Mouse (Mus musculus) intestine, embryonic 16.5 days (tissue): ENCODE data around the gene Nfatc2. TPM values are rescaled to one million over a fixed set of nuclear protein-coding genes. Genes with fewer than 3 reads are reported as not detected.

Source experiments
- ATAC-seq: fragments of 200-750 bp; cut with Nextera tagmentation; 2 replicates; pipeline ENCODE4 v1.8.0; 2017; ENCODE audit warnings: moderate TSS enrichment, moderate library complexity
- H3K27ac ChIP-seq: fragments of 300-500 bp; sonication (generic); 2 replicates; pipeline ENCODE4 v1.5.1; 2014; ENCODE audit warnings: mild to moderate bottlenecking, low read length
- H3K27me3 ChIP-seq: fragments of 300-500 bp; sonication (generic); replicated peaks from 2 replicates; pipeline ENCODE4 v1.6.1; 2014; ENCODE audit warnings: low read length, control low read depth, mixed read lengths; ENCODE audit not compliant: control insufficient read depth, insufficient read depth
- H3K36me3 ChIP-seq: fragments of 300-500 bp; sonication (generic); 2 replicates; pipeline ENCODE4 v1.6.1; 2014; ENCODE audit warnings: low read length, control low read depth; ENCODE audit not compliant: control insufficient read depth, insufficient read depth
- H3K4me1 ChIP-seq: fragments of 300-500 bp; sonication (generic); 2 replicates; pipeline ENCODE4 v1.6.1; 2014; ENCODE audit warnings: low read length, control low read depth, mixed read lengths; ENCODE audit not compliant: control insufficient read depth, insufficient read depth
- H3K4me2 ChIP-seq: fragments of 300-500 bp; sonication (generic); 2 replicates; pipeline ENCODE4 v1.6.1; 2014; ENCODE audit warnings: low read depth, low read length, control low read depth
- H3K4me3 ChIP-seq: fragments of 300-500 bp; sonication (generic); 2 replicates; pipeline ENCODE4 v1.5.1; 2014; ENCODE audit warnings: mild to moderate bottlenecking, low read length
- H3K9ac ChIP-seq: fragments of 300-500 bp; sonication (generic); 2 replicates; pipeline ENCODE4 v1.6.1; 2014; ENCODE audit warnings: low read depth, low read length
- H3K9me3 ChIP-seq: fragments of 300-500 bp; sonication (generic); 2 replicates; pipeline ENCODE4 v1.6.1; 2016; ENCODE audit warnings: low read length, control low read depth; ENCODE audit not compliant: control insufficient read depth
- WGBS: fragments of 180-500 bp; shearing (Covaris S2); extraction: QIAGEN DNeasy Blood & Tissue Kit; methylation state at CpG from one replicate; pipeline ENCODE4 v1.1.7; 2014; 5-methylcytosine and 5-hydroxymethylcytosine counted together
- polyA plus RNA-seq: library from polyadenylated mRNA; unstranded; fragments of >200 nt; fragmentation: Nextera tagmentation; extraction: Ambion mirVana; gene quantifications from 2 replicates; pipeline ENCODE4 v1.2.1, GENCODE M21; 2015

Gene Nfatc2
- polyA plus RNA-seq, 1 experiment from 2014 or later = 1.6 TPM

DNA sequence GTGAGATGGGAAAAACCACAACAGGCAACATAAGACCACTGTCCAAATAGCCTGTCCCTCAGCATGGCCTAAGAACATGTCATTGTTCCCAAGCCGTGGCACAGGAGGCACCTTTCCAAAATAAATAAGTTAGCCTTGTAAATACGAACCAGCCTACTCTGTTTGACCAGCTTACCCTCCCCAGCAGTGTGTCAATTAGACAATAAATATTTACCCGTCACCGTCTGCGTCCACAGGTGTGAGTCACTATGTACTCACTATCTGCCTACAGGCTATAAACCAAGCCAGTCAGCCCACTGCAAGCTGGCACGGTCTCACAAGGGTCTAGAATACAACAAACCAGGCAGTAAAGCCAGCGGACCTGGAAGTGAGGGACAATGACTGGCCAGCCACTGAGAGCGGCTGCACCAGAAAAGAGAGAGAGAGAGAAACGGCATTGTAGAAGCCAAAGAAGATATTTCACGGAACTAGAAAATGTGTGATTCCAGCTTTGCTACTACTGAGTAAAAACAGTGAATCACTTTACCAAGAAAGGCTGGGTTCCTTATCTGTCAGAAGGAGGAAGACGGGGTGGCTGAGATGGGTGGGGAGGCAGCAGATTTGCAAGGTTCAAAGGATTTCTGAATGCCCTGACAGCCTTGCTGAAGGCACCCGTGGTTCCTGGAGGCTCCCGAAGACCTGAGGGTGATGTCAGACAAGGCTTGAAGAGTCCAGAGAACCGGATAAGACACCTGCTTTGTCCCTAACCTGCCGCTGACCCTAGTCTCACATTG lies 69.2 kb downstream of the Nfatc2 start:
- H3K4me3 ChIP-seq = 0 out of 2 replicates have a peak overlapping the region, but pooled peaks have one; percentile 11
- H3K36me3 ChIP-seq = no peaks in the 10 kb centered on the region
- no peak overlapping the region for H3K9ac ChIP-seq
- peaks cover 23% of the 10 kb centered on the region for H3K4me1 ChIP-seq
- ATAC-seq = peak; percentile 84
- peak overlapping the region; percentile 47 for H3K27ac ChIP-seq
- H3K4me2 ChIP-seq = peak overlapping the region; percentile 27
- 40% methylated on average over 15 of the region's 15 CpGs for WGBS
- no peaks in the 10 kb centered on the region for H3K9me3 ChIP-seq
- no peaks in the 10 kb centered on the region for H3K27me3 ChIP-seq

DNA sequence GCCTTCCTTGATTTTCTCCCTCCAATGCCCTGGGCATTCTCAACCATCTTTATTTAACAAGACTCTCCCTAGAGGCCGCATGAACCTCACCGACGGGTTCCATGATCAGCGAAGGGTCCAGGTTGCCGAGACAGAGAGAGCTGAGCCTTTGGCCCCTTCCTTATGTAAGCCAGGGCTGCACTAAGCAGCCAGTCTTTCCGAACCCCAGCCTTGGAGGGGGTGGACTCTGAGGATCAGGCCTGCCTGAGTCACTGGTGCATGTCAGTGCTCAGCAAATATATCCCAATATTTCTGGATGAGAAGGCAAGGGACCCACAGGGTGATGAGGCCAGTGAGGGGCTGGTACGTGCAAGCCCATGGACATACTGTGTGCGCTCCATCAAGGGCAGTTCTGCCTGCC lies 72.9 kb downstream of the Nfatc2 start:
- no peaks in the 10 kb centered on the region for H3K36me3 ChIP-seq
- no peak overlapping the region for H3K27ac ChIP-seq
- H3K4me2 ChIP-seq = no peak overlapping the region
- H3K27me3 ChIP-seq = no peaks in the 10 kb centered on the region
- H3K4me1 ChIP-seq = peaks cover 43% of the 10 kb centered on the region
- ATAC-seq = no peak
- 86% methylated on average over 8 of the region's 8 CpGs for WGBS
- no peak overlapping the region for H3K4me3 ChIP-seq
- no peaks in the 10 kb centered on the region for H3K9me3 ChIP-seq
- no peak overlapping the region for H3K9ac ChIP-seq

DNA sequence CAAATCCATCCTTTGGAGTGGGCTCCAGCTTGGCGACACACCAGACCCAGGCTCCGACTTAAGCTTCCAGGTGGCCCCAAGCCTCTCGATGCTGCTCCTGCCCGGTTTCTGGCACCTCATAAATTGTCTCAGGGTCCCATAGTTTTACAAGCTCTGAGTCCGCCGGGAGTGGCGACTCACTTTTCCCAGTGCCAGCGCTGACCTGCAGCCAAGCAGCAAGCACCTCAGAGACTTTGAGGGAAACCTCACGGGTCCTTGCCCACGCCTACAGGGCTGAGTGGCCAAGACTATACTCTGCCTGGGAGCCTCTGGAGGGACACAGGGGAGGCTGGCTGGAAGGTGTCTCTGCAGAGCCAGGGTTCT lies 74.0 kb downstream of the Nfatc2 start:
- ATAC-seq = no peak
- Histone ChIP-seq H3K4me1 (peaks cover 36% of the 10 kb centered on the region), H3K4me3 (no peak overlapping the region), H3K9ac (0 out of 2 replicates have a peak overlapping the region, but pooled peaks have one; percentile 33), H3K27me3 (no peaks in the 10 kb centered on the region), H3K4me2 (no peak overlapping the region), H3K27ac (no peak overlapping the region), H3K9me3 (no peaks in the 10 kb centered on the region), H3K36me3 (no peaks in the 10 kb centered on the region)
- WGBS = 77% methylated on average over 10 of the region's 10 CpGs

DNA sequence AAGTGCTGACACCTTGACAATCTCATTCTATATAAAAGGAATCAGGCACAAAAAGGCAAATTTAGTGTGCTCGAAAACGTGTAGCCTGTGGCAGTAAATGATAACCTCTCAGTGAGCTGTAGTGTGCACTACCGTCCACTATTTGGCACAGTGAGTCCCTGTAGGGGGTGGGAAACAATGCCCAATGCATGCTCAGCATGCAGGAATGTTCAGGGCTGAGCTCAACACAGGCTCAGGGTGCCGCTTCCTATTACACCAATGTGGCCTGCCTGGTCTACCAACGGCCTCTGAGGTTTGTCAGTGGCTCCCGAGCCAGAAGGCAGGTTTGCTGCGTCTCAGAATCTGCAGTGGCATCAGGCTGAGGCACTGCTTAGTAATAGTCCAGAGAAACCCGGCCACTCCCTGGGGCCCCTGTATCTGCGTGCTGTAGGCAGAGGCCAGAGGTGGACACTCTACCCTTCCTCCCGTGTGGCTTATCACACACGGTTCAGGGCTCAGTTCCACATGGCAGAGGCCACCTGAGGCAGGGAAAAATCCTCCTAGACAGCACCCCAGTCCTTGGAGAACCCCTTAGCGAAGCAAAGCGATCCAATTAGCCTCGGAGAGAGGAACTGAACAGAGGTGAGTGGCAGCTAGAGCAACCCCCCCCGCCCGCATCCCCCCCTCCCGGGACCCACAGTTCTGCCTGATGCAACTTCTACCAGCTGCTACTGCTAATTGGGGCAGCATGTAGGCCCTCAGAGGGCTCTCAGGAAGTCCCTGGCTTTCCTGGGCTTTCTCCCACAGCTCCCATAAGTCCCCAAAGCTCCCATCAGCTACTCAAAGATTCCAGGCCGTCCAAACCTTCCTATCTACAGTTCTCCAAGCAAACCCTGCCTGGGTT lies 74.7 kb downstream of the Nfatc2 start:
- Histone ChIP-seq H3K27me3 (no peaks in the 10 kb centered on the region), H3K36me3 (no peaks in the 10 kb centered on the region)
- 82% methylated on average over 18 of the region's 18 CpGs for WGBS

DNA sequence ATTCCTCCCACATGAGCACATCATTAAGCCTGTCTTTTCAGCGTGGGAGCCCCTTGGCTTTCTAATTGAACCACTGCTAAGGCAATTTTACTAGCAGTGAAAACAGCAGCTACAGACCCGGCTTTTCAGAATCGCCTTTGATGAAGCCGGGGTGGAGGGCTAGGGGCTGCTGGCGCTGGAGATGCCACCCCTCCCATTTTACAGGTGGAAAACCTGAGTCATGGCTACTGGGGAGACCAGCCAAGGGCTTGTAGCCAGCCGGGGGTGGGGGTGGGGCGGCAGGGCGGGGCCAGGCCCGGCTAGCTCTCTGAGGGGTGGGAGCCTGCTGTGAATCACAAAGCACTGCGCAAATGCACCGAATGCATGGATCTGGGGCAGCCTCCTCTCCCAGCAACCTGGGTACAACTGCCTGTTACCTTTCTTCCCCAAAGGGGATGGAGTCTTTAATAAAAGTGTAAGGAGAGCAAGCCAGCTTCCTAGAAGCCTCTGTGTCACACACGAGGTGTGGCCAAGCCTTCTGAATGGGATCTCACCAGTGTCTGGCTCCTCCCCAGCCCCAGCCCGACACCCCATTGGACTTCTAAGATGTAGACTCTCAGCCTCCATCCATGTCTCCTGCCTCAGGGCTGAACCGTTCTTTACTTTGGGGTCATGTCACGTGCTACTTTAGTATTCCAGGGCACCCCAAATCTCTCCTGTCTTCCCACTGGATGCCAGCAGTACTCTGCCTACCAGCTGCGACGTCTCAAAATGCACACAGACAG lies 75.9 kb downstream of the Nfatc2 start:
- no peaks in the 10 kb centered on the region for H3K36me3 ChIP-seq
- 12% methylated on average over 17 of the region's 17 CpGs for WGBS

More for the DNA sequence above, 74.7 kb downstream of the Nfatc2 start:
- Histone ChIP-seq H3K9me3 (no peaks in the 10 kb centered on the region), H3K4me2 (no peak overlapping the region), H3K9ac (no peak overlapping the region), H3K4me1 (peaks cover 34% of the 10 kb centered on the region), H3K4me3 (no peak overlapping the region), H3K27ac (no peak overlapping the region)
- ATAC-seq = peak; percentile 28; the same call in 1 of the 2 replicates

DNA sequence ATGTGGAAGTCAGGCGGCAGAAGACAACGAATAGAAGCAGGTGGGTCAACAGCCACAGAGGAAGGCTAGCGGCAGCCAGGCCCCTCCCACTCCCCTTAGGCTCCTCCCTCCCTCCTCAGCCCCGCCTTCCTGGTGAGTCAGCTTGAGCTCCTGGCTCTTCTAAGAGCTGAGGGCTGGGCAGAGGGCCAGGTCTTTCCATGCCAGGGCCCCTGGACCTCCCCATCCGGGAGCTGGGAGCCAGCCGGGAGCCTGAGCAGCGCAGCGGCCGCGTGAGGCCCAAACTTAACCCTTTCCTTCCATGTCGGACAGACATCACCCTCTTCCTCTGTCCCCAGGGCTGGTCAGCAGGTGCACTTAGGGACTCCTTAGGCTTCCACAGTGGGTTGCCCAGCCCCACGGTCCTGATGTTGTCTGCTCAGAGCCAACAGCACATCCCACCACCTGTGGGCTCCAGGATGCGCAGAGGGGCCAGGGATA lies 76.5 kb downstream of the Nfatc2 start:
- WGBS = 2% methylated on average over 13 of the region's 13 CpGs

More for the DNA sequence above, 75.9 kb downstream of the Nfatc2 start:
- H3K4me2 ChIP-seq = peak overlapping the region; percentile 68
- no peaks in the 10 kb centered on the region for H3K27me3 ChIP-seq
- H3K9ac ChIP-seq = peak overlapping the region; percentile 53
- no peaks in the 10 kb centered on the region for H3K9me3 ChIP-seq
- peak overlapping the region; percentile 36 for H3K4me3 ChIP-seq
- peaks cover 29% of the 10 kb centered on the region for H3K4me1 ChIP-seq
- ATAC-seq = no peak; the same call in 1 of the 2 replicates
- peak overlapping the region; percentile 46 for H3K27ac ChIP-seq

DNA sequence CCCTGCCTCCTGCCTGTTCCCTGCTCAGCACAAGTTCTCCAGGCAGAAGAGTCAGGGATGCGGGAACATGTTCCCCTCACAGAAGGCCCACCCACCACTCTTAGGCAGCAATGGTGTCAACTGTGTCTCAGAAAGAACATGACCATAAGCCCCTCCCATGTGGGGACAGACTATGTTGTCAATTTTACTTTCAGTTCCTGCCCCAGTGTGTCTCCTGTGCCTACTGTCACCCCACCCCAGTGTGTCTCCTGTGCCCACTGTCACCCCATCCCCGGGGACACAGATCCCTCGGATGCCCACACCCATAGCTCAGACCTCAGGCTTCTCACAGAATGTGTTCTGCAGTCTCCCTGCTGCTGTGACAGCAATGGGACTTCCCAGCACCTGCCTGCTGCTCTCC lies 79.2 kb downstream of the Nfatc2 start:
- peaks cover 23% of the 10 kb centered on the region for H3K4me1 ChIP-seq
- H3K4me3 ChIP-seq = no peak overlapping the region
- H3K36me3 ChIP-seq = no peaks in the 10 kb centered on the region
- no peaks in the 10 kb centered on the region for H3K9me3 ChIP-seq
- H3K4me2 ChIP-seq = no peak overlapping the region
- ATAC-seq = no peak
- no peak overlapping the region for H3K9ac ChIP-seq
- H3K27ac ChIP-seq = no peak overlapping the region
- H3K27me3 ChIP-seq = no peaks in the 10 kb centered on the region
- 78% methylated on average over 3 of the region's 3 CpGs for WGBS

More for the DNA sequence above, 76.5 kb downstream of the Nfatc2 start:
- Histone ChIP-seq H3K9ac (peak overlapping the region; percentile 53), H3K9me3 (no peaks in the 10 kb centered on the region), H3K27ac (peak overlapping the region; percentile 46), H3K4me3 (peak overlapping the region; percentile 36), H3K27me3 (no peaks in the 10 kb centered on the region), H3K4me1 (peaks cover 29% of the 10 kb centered on the region), H3K4me2 (peak overlapping the region; percentile 68), H3K36me3 (no peaks in the 10 kb centered on the region)
- peak; percentile 91 for ATAC-seq

DNA sequence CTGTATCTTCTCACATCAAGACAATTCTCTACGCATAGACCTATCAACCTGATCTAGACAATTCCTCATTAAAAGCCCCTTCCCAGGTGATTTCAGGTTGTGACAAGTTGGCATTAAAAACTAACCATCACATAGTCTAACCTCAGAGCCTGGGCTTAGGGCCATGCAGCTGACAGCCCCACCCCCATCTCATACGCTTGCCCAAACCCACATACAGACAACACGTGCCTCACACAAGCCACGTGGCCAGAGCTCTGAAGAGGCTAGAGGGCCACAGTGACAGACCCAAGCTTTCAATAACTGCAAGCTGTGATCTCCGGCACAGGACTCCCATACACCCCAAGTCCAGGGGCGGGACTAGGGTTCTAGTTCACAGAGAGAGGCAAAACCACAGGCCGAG lies 80.7 kb downstream of the Nfatc2 start:
- H3K27me3 ChIP-seq = no peaks in the 10 kb centered on the region
- H3K36me3 ChIP-seq = no peaks in the 10 kb centered on the region
- H3K4me1 ChIP-seq = peaks cover 18% of the 10 kb centered on the region
- 95% methylated on average over 7 of the region's 7 CpGs for WGBS
- H3K9me3 ChIP-seq = no peaks in the 10 kb centered on the region
- H3K4me2 ChIP-seq = no peak overlapping the region
- ATAC-seq = no peak
- H3K4me3 ChIP-seq = no peak overlapping the region
- no peak overlapping the region for H3K9ac ChIP-seq
- no peak overlapping the region for H3K27ac ChIP-seq

DNA sequence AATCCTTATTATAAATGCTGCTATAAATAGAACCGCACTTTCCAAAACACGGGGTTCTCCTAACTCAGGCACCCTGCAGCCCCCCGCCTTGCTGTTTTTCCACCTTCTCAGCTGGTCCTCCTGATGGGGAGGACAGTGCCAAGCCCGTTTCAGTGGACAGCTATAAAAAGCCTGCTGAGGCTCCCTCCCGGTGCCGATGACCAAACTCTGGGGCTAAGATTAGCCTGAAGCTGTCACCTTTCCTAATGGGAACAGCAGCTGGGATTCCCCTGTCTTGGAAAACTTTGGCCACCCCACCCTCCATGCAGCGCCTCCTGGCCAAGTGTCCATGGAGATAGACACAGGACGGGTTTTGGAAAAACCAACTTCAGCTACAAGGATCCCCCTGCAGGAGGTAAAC lies 81.9 kb downstream of the Nfatc2 start:
- Histone ChIP-seq H3K27me3 (no peaks in the 10 kb centered on the region), H3K9me3 (no peaks in the 10 kb centered on the region), H3K4me1 (peaks cover 7% of the 10 kb centered on the region), H3K9ac (no peak overlapping the region), H3K36me3 (no peaks in the 10 kb centered on the region), H3K4me3 (no peak overlapping the region), H3K4me2 (no peak overlapping the region), H3K27ac (no peak overlapping the region)
- ATAC-seq = no peak
- 84% methylated on average over 8 of the region's 8 CpGs for WGBS
